Mouse (Mus musculus) stomach, embryonic 16.5 days (tissue): Measurements from ENCODE around the gene Mthfd2. TPM values are rescaled to one million over a fixed set of nuclear protein-coding genes. Genes with fewer than 3 reads are reported as not detected.
A peak's percentile ranks its signal among the peaks of the same experiment; 100 is the strongest.

Experiments
- ATAC-seq: fragments of 200-750 bp; cut with Nextera tagmentation; 2 replicates; pipeline ENCODE4 v1.8.0; 2017; ENCODE audit warnings: moderate number of reproducible peaks, moderate TSS enrichment; ENCODE audit not compliant: insufficient read depth, low FRiP score
- H3K27ac ChIP-seq: fragments of 300-500 bp; sonication (generic); 2 replicates; pipeline ENCODE4 v1.5.1; 2014; ENCODE audit warnings: low read length
- H3K27me3 ChIP-seq: fragments of 300-500 bp; sonication (generic); 2 replicates; pipeline ENCODE4 v1.6.1; 2014; ENCODE audit warnings: low read length, control low read depth, mixed read lengths; ENCODE audit not compliant: control insufficient read depth, insufficient read depth
- H3K36me3 ChIP-seq: fragments of 300-500 bp; sonication (generic); 2 replicates; pipeline ENCODE4 v1.6.1; 2014; ENCODE audit warnings: low read length; ENCODE audit not compliant: control insufficient read depth, insufficient read depth
- H3K4me1 ChIP-seq: fragments of 300-500 bp; sonication (generic); 2 replicates; pipeline ENCODE4 v1.6.1; 2014; ENCODE audit warnings: low read length, control low read depth, mixed read lengths; ENCODE audit not compliant: control insufficient read depth, insufficient read depth
- H3K4me2 ChIP-seq: fragments of 300-500 bp; sonication (generic); 2 replicates; pipeline ENCODE4 v1.6.1; 2014; ENCODE audit warnings: low read depth, low read length, mixed read lengths
- H3K4me3 ChIP-seq: fragments of 300-500 bp; sonication (generic); replicated peaks from 2 replicates; pipeline ENCODE4 v1.5.1; 2014; ENCODE audit warnings: mild to moderate bottlenecking, low read length
- H3K9ac ChIP-seq: fragments of 300-500 bp; sonication (generic); 2 replicates; pipeline ENCODE4 v1.6.1; 2014; ENCODE audit warnings: low read length
- H3K9me3 ChIP-seq: fragments of 300-500 bp; sonication (generic); replicated peaks from 2 replicates; pipeline ENCODE4 v1.6.1; 2016; ENCODE audit warnings: low read length, control low read depth; ENCODE audit not compliant: control insufficient read depth
- WGBS: fragments of 180-500 bp; shearing (Covaris S2); extraction: QIAGEN DNeasy Blood & Tissue Kit; methylation state at CpG from one replicate; pipeline ENCODE4 v1.1.7; 2014; 5-methylcytosine and 5-hydroxymethylcytosine counted together
- polyA plus RNA-seq: library from polyadenylated mRNA; unstranded; fragments of >200 nt; fragmentation: Nextera tagmentation; extraction: Ambion mirVana; gene quantifications from 2 replicates; pipeline ENCODE4 v1.2.1, GENCODE M21; 2015

Gene Mthfd2
- polyA plus RNA-seq, 1 experiment from 2014 or later = 35.2 TPM

DNA sequence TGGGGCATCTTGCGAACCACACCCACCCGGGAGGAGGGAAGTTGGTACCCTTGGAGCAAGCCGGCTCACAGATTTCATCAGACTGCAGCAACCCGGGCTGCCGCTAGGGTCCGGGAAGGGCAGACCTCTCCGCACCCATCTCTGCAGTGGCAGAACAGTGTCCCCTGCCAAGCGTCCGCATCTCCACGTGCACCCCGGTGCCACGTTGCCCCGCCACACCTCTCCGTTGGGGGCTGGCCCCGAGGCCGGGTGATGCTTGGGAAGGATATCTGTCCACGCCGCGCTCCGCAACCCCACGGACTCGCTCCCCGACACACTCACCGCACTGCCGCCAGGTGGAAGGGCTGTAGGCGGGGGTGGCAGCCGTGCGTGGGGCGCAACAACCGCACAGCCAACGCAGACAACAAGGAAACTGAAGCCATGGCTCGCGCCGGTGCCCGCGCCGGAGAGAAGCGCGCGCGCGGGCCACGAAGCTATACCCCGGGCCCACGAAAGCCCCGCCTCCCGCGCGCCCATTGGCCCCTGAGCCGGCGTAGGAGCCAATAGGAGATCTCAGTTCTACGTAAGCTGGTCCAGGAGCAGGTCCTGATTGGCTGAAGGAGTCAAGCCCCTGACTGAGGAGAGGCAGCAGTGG is 8.5 kb downstream of the Mthfd2 start:
- peak overlapping the region; percentile 87 for H3K4me2 ChIP-seq
- peak; percentile 96 for ATAC-seq
- under 1% methylated on average over 52 of the region's 52 CpGs for WGBS

DNA sequence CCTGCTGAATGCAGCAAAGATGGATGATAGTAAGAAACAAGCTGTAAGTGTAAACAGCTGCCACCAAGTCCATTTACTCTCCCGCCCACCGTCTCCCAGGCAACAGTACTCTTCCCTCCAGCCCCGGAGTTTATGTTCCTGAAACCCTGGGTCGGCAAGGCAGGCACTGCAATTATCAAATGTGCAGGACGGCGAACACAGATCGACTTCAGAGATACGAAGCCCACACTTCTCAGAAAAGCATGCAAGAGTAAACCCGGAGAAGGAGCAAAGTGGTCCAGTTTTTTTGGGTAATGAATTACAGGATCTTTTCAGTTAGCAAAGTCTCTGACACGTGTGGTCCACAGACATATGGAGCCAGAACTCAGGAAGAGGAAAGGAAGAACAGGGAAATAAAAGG is 9.7 kb downstream of the Mthfd2 start:
- Histone ChIP-seq H3K9me3 (no peaks in the 10 kb centered on the region), H3K36me3 (peaks cover 8% of the 10 kb centered on the region), H3K4me2 (peak overlapping the region; percentile 87), H3K9ac (peak overlapping the region; percentile 34; the same call in 1 of the 2 replicates), H3K4me1 (peaks cover 11% of the 10 kb centered on the region), H3K27ac (no peak overlapping the region), H3K27me3 (no peaks in the 10 kb centered on the region), H3K4me3 (peak overlapping the region; percentile 95)
- WGBS = 4% methylated on average over 10 of the region's 10 CpGs
- no peak for ATAC-seq

More for the DNA sequence above, 8.5 kb downstream of the Mthfd2 start:
- Histone ChIP-seq H3K27ac (no peak overlapping the region), H3K9ac (peak overlapping the region; percentile 86), H3K9me3 (no peaks in the 10 kb centered on the region), H3K27me3 (no peaks in the 10 kb centered on the region), H3K36me3 (no peaks in the 10 kb centered on the region), H3K4me1 (peaks cover 11% of the 10 kb centered on the region), H3K4me3 (peak overlapping the region; percentile 95)

DNA sequence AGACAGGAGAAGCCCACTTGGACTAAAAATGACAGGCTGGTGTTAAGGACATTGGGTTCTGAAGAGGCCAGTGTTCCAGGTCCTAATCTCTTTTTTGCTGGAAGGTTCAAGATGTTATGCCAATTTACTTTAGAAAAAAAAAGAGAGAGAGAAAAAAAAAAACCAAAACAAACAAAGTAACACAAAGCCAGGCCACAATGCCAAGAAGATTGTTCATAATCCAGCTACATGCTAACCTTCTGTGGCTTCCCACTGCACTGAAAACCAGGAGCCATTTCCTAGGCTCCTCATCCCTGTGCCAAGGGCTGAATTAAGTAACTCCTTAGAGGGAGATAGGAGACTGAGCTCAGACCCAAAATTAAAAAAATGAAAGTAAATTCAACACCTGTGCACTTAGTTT is 10.4 kb downstream of the Mthfd2 start:
- Histone ChIP-seq H3K4me2 (no peak overlapping the region), H3K4me1 (peaks cover 11% of the 10 kb centered on the region), H3K27ac (no peak overlapping the region), H3K9ac (no peak overlapping the region), H3K9me3 (no peaks in the 10 kb centered on the region), H3K27me3 (no peaks in the 10 kb centered on the region), H3K36me3 (peaks cover 8% of the 10 kb centered on the region), H3K4me3 (no peak overlapping the region)
- no peak for ATAC-seq

DNA sequence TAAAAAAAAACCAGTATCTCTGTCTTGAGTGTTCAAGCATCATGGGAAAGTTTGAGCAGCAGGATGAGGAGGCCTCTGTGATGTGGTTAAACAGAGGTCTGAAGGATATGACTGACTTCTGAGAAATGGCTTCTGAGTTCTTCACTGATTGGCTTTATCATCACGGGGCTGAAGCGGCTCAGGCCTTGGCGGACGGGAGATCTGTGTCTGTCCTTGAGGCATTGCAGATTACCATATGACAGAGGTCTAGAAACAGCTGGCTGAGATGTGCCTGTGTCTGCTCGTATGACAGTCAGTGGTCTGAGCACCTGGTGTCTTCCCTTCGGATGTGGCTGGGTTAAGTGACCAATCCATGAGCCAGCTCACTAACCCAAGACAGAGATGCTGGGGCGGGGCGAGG is 13.2 kb downstream of the Mthfd2 start:
- Histone ChIP-seq H3K36me3 (peaks cover 8% of the 10 kb centered on the region), H3K9ac (no peak overlapping the region), H3K4me2 (no peak overlapping the region), H3K4me3 (no peak overlapping the region), H3K9me3 (no peaks in the 10 kb centered on the region), H3K27me3 (no peaks in the 10 kb centered on the region), H3K4me1 (peaks cover 11% of the 10 kb centered on the region), H3K27ac (no peak overlapping the region)
- 86% methylated on average over 8 of the region's 8 CpGs for WGBS
- no peak for ATAC-seq

DNA sequence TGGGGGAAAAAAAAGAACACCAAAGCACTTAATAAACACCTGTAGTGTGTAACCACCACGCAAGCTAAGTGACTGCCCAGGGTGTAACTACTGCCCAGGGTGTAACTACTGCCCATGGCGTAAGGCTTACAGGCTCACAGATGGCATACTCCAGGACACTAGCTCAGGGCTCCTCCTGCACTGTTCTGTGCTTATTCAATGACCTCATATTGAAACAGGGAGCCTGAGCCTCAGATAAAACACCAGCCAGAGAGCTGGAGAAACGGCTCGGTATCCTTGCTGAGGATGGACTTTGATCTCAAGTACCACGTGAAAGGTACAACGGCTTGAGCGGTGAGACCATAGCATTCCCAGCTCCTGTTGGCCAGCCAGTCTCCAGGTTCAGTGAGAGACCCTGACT is 13.7 kb downstream of the Mthfd2 start:
- WGBS = 80% methylated on average over 7 of the region's 7 CpGs
- peak overlapping the region; percentile 64 for H3K27ac ChIP-seq
- peaks cover 11% of the 10 kb centered on the region for H3K4me1 ChIP-seq
- no peak overlapping the region for H3K4me3 ChIP-seq
- H3K4me2 ChIP-seq = no peak overlapping the region
- no peaks in the 10 kb centered on the region for H3K9me3 ChIP-seq
- peaks cover 8% of the 10 kb centered on the region for H3K36me3 ChIP-seq
- ATAC-seq = peak; percentile 84
- H3K9ac ChIP-seq = no peak overlapping the region
- H3K27me3 ChIP-seq = no peaks in the 10 kb centered on the region

DNA sequence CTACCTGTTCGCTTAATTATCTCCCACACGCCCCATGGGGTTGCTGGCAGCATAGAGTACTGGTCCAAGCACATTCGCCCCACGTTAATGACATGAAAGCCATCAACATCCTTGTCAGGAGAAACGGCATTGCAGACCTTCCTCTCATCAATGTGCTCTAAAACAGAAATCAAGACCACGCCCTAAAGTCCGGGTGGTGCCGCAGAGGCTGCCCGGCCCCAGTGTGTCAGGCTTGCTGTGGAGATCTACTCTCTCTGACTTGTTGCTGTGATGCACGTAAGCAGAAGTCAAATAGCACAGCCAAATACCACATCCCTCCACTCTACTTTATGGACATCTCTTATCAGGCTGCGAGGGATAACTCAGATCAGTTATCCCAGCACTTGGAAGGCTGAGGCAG is 14.5 kb downstream of the Mthfd2 start:
- Histone ChIP-seq H3K9me3 (no peaks in the 10 kb centered on the region), H3K9ac (no peak overlapping the region), H3K4me2 (no peak overlapping the region), H3K36me3 (peaks cover 13% of the 10 kb centered on the region), H3K27ac (no peak overlapping the region), H3K4me1 (peaks cover 4% of the 10 kb centered on the region), H3K27me3 (no peaks in the 10 kb centered on the region), H3K4me3 (no peak overlapping the region)
- ATAC-seq = no peak
- 89% methylated on average over 11 of the region's 11 CpGs for WGBS

DNA sequence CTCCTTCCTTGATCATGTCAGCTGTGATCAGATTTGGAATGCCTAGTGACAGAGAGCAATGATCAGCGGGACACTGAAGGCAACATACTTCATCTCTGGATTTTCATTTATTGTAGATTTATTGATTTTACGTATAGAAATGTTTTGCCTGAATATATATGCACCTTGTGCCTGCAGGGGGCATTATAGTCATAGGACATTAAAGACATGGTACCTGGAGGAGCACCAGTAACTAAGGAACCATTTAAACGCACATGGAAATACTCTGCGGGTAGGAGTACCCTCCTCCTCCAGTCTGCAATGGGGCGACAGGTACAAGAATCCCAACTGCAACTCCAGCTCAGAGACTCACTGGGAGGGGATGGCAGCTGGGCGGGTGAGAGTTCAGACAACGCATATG is 16.7 kb downstream of the Mthfd2 start:
- Histone ChIP-seq H3K4me1 (no peaks in the 10 kb centered on the region), H3K27me3 (no peaks in the 10 kb centered on the region), H3K4me3 (no peak overlapping the region), H3K9me3 (no peaks in the 10 kb centered on the region), H3K36me3 (peaks cover 17% of the 10 kb centered on the region), H3K4me2 (no peak overlapping the region), H3K27ac (no peak overlapping the region), H3K9ac (no peak overlapping the region)
- ATAC-seq = no peak
- WGBS = 86% methylated on average over 7 of the region's 7 CpGs

DNA sequence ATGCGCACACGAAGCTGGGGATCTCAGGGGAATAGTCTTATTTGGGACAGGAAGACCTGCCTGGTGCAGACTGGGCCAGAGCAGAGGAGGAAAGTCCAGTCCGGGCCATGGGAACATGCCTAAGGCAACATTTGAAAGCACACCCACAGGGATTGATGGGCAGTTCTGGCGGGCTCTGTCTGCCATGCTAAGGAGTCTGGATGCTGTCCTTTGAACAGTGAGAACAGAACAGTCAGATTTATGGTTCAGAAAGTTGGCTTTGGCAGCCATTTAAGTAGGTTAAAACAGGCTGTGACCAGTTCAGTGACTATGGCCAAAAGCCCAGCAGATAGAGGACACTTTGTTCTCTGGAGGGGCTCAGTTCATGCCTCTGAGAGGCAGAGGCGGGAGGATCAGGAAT is 23.4 kb downstream of the Mthfd2 start:
- Histone ChIP-seq H3K27ac (no peak overlapping the region), H3K4me1 (no peaks in the 10 kb centered on the region), H3K27me3 (no peaks in the 10 kb centered on the region), H3K9ac (no peak overlapping the region), H3K4me2 (no peak overlapping the region), H3K4me3 (no peak overlapping the region), H3K9me3 (no peaks in the 10 kb centered on the region), H3K36me3 (peaks cover 9% of the 10 kb centered on the region; the same call in 1 of the 2 replicates)
- 73% methylated on average over 5 of the region's 5 CpGs for WGBS
- ATAC-seq = no peak

DNA sequence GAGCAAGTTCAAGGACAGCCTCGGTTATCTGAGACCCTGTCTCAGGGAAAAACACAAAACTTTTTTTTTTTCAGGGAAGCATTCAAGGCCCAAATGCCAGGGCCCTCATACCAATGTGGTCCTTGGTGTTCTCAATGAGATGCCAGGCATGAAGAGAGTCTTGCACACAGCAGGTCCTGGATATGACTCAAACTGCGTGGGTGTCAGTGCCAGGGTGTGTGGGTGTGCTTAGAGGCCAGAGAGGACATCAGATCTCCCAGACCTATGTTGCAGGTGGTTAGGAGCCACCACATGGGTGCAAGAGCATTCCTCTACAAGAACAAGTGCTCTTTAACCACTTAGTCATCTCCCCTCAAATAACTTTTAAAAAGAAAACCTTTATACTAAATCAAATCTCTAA is 24.4 kb downstream of the Mthfd2 start:
- Histone ChIP-seq H3K27ac (no peak overlapping the region), H3K36me3 (0 out of 2 replicates have a peak, but pooled peaks cover 4% of the 10 kb centered on the region), H3K9me3 (no peaks in the 10 kb centered on the region), H3K4me1 (no peaks in the 10 kb centered on the region), H3K4me2 (no peak overlapping the region), H3K27me3 (no peaks in the 10 kb centered on the region), H3K4me3 (no peak overlapping the region), H3K9ac (no peak overlapping the region)
- WGBS = 86% methylated on average over 2 of the region's 2 CpGs
- ATAC-seq = no peak
